Mouse (Mus musculus): ENCODE data around the gene Gpr87. TPM values are rescaled to one million over a fixed set of nuclear protein-coding genes. Genes with fewer than 3 reads are reported as not detected.

Gpr87 gene
- total RNA-seq, 1 experiment from 2014 or later = not detected

DNA sequence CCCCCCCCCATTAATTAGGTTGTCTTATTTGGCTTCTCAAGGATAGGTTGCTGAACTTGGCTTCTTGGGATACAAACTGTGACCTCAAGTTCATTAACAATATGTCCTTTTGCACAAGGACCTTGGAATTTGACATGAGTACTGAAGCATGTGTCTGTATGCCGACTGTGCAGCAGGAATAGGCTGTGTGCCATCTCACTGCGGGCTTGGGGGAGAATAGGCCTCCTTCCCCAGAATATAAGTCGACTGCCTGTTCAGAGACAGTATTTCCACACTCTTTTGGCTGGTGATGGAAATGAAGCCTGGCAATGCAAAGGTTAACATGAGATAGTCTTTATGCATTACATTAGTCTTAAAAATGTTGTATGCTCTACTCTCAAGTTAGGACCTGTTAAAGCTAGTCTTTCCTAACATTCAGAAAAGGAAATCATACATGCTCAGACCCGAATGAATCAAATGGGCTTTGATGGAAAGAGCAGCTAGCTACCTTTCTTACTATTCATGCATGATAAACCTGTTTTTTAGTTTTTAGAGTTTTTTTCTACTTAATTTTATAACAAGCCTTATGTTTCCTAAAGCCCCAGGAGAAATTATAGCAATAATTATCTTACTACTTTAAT lies 2.5 kb upstream of the Gpr87 start:
- no peak for ATAC-seq (ENCODE audit: extremely low read depth, insufficient number of reproducible peaks, low FRiP score, poor library complexity, severe bottlenecking)

DNA sequence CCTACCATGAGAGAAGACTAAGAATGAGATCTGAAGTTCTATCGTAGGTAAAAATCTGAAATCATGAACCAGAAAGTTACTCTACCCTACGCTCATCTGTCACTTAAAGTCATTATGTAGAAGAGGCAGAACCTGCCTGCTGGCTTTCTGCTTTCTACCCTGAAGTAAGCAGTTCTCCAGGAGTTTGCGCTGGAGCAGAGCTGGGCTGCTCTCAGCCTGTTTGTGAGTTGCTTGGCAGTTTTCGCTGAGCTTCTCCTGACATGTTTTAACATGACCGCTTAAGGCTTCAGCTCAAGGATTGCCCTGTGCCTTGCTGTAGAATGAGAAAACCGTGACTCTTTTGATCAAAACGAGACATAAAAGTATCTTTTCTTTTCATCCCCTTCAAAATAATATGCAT lies 805 bp downstream of the Gpr87 start:
- no peak for ATAC-seq (ENCODE audit: extremely low read depth, insufficient number of reproducible peaks, low FRiP score, poor library complexity, severe bottlenecking)

DNA sequence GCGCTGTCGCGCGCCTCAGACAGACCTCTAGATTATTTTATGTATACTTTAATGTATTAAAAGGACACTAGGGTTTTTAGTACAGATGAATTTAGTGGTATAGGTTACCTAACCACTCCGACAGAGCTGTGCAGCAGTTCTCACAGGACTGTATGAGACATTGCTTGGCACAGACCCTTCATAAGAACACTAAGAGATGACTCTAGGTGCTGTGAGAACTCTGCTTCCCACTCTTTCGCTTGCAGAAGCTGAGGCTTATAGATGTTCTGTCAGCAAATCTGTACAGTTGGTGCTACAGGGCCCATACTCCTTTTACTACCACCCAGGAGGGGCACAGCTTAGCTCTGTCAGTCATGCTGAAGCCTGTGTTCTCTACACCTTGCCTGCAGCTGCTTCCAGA lies 3.2 kb downstream of the Gpr87 start:
- no peak for ATAC-seq (ENCODE audit: extremely low read depth, insufficient number of reproducible peaks, low FRiP score, poor library complexity, severe bottlenecking)

DNA sequence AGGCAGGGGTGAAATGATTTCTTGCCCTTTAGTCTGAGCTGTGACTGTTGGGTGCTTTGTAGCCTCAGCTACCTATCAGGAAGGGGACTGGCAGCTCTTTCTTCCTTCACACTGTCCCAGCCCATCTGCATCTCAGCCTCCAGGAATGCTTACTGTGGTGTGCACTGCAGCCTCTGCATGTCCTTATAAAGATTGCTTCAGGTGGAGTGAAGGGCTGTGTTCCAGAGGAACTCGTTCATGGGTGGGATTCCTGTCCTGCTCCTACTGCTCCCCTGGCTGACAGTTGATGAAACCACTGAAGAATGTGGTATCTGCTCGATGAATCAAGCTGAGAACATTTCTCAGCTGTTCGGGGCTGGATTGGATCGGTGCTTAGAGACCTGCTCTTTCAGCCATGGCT lies 7.6 kb downstream of the Gpr87 start:
- ATAC-seq (ENCODE audit: extremely low read depth, insufficient number of reproducible peaks, low FRiP score, poor library complexity, severe bottlenecking) = no peak

DNA sequence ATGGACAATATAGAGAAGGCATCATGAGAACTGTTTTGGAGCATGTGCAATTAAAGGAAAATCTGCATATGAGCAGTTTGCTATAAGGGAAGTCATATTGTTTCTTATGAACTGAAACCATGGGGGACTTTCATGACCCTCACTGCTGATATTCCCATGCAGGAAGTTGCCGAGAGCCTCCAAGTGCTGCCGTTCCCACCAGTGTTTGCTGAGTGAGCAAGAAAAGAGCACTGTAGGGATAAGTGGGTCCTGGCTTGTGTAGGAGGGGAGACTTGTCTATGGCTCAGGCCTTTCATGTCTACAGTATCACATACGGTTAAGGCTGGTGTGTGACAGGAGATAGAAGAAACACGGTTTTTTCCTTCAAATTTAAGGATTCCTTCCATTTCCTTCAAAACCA lies 9.2 kb downstream of the Gpr87 start:
- no peak for ATAC-seq (ENCODE audit: extremely low read depth, insufficient number of reproducible peaks, low FRiP score, poor library complexity, severe bottlenecking)

DNA sequence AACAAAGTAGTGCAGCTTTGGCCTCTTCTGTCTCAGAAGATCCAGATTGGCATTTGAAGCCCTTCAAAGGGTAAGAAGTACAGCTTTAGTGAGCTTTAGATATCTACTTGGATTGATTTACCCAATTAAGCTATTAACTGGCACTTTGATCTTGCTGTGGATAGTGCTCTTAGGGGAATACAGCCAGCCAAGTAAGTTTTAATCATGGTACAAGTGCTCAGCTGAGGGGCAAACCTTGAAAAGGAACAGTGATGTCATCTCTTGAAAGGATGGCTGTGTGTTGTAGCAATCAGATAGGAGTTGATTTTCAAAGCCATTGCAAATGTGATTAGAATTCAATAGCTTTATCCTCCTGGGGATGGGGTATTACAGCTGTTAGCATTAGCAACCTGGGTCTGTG lies 12.8 kb downstream of the Gpr87 start:
- ATAC-seq (ENCODE audit: extremely low read depth, insufficient number of reproducible peaks, low FRiP score, poor library complexity, severe bottlenecking) = no peak

DNA sequence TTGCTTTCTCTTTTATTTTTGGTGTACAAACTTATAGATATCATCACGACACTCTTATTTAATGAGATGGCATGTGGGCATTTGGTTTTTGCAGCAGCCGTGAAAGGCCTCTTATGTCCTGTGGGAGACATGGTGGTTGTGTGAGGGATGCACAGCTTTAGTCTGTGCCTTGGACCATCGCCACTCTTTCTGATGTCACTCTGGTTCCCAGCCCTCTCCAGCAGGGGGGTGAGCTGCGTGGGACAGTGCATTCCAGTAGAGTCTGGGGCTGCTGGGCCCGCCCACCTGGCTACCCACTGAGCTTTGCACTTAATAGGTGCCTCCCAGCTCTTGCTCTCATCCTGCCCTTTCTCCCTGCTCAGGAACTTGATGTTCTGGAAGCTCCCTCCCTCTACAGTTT lies 13.8 kb downstream of the Gpr87 start:
- no peak for ATAC-seq (ENCODE audit: extremely low read depth, insufficient number of reproducible peaks, low FRiP score, poor library complexity, severe bottlenecking)

DNA sequence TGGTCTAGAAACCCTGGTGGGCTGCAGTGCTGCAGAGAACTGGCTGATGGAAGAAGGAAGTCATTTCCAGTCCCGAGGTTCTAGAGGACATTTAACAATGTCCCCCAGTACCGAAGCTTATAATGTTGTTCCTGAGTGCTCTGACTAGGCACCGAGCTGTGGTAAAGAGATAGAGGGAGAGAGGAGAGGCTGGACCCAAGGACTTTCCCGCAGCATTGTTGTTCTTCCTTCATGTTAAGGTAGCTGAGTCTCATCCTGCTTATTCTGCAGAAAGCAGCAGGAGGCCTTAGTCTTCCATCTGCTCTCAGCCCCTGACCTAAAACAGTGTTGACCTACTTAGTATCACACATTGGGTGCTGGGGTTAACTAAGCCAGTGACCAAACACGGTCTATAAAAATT lies 18.0 kb downstream of the Gpr87 start:
- ATAC-seq (ENCODE audit: extremely low read depth, insufficient number of reproducible peaks, low FRiP score, poor library complexity, severe bottlenecking) = no peak

DNA sequence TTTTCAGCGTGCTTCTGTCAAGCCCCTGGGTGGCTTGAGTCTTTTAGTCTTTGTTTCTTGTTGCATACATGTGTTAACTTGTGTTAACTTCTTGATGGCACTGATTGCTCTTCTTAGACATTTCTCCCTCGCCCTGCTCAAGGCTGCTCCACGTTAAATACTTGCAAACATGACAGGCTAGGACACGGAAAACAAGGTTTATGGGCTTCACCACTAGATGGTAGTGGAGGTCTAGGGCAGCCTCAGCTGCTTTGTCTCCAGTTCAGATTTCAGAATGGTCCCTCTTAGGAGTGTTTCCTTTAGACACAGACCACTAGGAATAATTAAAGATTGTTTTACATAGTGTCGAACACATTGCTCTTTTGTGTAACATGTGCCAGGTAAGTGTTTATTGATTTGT lies 19.7 kb downstream of the Gpr87 start:
- peak; percentile 91 for ATAC-seq (ENCODE audit: extremely low read depth, insufficient number of reproducible peaks, low FRiP score, poor library complexity, severe bottlenecking)

DNA sequence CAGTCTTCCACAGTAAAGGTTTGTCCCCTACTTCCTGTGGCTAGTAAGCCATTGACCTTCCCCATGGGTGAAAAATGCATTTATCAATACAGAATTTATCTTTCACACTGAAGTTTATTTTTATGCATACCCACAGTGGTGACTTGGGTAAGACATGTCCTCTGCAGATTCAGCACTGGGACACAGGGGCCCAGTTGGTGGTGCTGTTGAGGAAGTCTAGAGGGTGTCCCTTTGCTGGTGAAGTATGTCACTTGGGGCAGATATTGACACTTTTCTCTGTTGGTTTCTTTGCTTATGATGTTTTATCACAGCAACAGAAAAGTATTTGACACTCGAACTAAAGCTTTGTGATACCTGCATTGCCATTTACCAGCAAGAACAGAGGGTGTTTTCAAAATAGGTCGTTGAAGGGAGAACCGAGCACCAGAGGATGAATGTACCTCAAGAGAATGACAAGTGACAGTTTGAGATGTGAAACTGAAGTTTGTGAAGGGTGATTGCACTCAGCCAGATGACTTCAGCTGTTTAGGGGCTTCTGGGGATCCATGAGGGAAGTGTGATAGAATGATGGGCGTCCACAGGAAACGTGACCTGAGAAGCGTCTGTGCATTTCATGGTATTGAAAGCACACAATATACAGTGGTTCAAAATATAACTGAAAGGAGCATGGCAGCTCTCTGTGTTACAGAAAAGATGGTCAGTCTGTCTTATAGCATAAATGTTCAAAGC lies 20.3 kb downstream of the Gpr87 start:
- peak; percentile 34; the same call in 1 of the 2 replicates for ATAC-seq (ENCODE audit: extremely low read depth, insufficient number of reproducible peaks, low FRiP score, poor library complexity, severe bottlenecking)

DNA sequence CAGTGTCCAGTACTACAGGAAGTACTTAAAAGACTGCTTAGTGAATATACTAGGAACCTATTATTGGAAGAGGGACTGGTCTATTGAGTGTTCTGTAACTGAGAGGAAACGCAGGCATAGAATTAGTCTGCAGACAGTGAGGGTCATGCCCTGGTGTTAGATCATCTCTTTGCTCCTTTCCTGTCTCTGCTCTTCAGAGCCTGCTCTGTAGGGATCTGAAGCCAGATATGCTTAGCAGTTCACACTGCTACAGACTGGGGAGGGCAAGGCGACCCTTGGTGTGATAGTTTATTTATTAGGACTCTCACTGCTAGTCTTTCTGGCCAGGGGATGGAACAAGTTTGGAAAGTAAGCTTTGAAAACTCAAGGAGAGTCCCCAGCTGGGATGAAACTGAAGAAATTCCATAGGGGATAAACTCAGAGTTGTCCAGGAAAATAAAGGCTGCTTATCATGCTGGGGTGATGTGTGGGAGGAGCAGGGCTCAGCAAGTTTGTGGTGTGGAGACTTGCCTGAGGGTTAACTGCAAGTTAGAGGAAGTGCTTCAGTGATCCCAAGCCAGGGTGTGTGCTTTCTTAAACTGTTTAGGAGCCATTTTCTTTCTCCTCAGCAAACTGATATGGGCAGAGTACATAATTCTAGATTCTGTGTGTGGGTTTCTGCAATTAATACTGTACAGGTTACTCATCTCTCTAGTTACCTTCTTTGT lies 24.8 kb downstream of the Gpr87 start:
- ATAC-seq (ENCODE audit: extremely low read depth, insufficient number of reproducible peaks, low FRiP score, poor library complexity, severe bottlenecking) = no peak

DNA sequence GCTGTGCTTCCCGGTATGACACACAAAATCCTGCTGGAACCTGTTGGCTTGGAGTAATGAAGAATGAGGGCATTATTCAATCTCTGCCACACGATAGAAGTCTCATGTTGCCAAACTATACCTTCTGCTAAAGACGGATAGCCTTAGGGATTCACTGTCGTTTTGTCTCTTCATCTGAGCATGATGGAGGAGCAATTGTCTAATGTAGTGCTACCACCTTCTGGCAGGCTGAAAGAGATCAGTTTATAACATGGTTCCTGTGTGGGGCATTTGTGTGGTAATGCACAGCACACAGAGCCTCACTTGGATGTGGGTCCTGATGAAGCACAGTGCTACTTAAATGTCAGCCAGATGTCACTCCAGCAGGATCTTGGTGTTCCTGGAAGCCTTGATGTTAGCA lies 25.7 kb downstream of the Gpr87 start:
- no peak for ATAC-seq (ENCODE audit: extremely low read depth, insufficient number of reproducible peaks, low FRiP score, poor library complexity, severe bottlenecking)

DNA sequence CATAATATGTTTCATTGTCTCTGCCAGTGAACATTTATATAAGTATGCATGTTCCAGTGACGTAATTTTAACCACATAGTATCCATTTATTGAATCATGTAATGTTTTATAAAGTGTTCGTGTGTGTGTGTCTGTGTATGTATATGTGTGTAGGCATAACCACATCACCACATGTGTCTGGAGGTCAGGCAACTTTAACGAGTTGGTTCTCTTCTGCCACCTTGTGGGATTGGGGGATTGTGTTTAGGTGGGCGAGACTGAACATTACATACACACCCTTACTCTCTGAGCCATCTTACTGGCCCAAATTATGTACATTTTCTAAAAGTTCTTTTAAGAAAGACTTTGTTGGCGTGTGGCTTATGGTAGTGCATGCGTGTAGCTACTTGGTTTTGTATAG lies 26.4 kb downstream of the Gpr87 start:
- ATAC-seq (ENCODE audit: extremely low read depth, insufficient number of reproducible peaks, low FRiP score, poor library complexity, severe bottlenecking) = no peak

DNA sequence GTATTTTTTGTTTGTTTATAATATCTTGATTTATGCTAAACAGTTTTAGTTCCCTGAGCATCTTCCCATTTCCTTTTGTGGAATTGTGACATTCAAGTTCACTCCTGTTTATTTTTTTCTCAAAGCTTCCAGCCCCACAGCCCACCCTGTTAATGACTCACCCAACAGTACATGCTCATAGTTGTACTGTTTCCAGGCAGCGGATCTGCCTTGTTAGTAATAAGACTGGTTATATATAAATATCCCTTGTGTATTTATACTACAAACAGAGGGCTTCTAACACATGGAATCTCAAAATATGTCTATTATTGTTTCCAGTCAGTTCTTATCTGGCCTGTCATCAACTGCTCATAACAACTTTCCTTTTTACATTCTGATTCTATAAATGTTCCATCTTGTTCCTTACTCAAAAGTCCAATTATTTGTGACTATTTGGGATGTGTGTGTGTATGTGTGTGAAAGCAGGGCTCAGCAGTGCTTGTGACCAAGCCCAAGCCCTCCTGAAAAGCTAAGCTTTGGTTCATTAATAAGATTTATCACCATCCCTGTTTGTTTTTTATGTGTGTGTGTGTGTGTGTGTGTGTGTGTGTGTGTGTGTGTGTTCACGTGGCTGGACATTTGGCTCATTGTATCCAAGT lies 27.4 kb downstream of the Gpr87 start:
- no peak for ATAC-seq (ENCODE audit: extremely low read depth, insufficient number of reproducible peaks, low FRiP score, poor library complexity, severe bottlenecking)

DNA sequence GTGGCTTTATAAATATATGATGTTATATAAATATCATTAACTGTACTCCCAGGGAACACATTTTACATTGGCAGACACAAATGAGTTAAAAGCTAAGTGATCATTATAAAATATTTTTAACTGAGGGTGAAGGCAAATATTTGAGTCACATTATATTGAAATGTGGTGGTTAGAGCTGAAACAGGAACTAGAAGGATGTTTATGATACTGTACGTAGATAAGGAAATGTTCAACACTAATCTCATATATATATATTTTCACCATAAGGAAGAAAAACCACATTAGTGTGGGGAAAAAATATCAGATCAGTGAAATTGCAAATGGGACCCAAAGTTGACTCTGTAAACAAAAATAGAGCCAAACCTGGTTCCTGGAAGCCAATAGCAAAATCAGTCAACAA lies 34.4 kb downstream of the Gpr87 start:
- no peak for ATAC-seq (ENCODE audit: extremely low read depth, insufficient number of reproducible peaks, low FRiP score, poor library complexity, severe bottlenecking)

DNA sequence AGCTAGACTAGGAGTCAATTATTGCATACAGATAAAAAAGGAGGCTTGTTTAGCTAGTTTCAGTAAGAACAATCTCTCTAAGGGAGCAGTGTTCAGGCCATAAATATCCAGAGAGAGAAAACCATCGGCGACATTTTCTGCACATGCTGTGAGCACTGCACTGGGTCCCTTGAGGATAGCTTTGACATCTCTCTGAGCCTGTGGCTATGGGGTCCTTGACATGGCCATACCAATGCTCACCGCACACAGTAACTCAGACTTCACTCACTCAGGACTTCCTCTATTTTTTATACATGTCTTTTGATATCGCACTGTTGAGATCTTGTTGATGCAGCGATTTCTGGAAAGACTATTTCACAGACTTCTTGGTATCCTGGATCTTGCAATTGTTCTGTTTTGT lies 37.9 kb downstream of the Gpr87 start:
- peak; percentile 57; the same call in 1 of the 2 replicates for ATAC-seq (ENCODE audit: extremely low read depth, insufficient number of reproducible peaks, low FRiP score, poor library complexity, severe bottlenecking)

DNA sequence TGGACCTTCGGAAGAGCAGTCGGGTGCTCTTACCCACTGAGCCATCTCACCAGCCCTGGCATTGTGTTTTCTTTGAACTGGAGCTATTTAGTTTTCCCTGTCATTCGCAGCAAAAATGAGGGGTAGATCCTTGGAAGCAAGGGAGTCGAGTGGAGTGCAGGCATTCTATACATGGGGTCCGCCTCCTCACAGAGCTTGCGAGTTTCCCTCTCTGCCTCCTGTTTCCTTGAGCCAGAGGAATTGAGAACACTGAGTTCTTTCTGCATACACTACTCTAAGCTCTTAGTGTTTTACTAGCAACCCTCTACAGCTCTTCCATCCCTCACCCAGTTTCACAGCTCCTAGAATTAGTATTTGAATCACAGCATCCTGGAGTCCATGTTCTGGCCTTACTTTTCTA lies 39.5 kb downstream of the Gpr87 start:
- no peak for ATAC-seq (ENCODE audit: extremely low read depth, insufficient number of reproducible peaks, low FRiP score, poor library complexity, severe bottlenecking)

DNA sequence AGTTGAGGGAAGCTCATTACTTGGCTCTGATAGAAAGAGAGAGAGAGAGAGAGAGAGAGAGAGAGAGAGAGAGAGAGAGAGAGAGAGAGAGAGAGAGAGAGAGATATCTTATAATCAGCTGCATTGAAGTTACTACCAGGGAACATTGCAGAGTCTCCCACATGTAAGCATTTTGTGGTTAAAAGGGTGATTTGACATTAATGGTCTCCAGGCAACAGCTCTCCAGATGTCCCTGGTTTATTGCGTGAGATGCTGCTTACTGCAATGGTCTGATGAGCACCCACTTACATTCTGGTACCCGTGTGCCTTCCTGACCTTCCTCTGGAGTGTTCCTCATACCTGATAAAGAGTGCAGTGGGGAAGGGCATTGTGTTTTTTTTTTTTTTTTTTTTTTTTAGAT lies 40.0 kb downstream of the Gpr87 start:
- ATAC-seq (ENCODE audit: extremely low read depth, insufficient number of reproducible peaks, low FRiP score, poor library complexity, severe bottlenecking) = no peak

DNA sequence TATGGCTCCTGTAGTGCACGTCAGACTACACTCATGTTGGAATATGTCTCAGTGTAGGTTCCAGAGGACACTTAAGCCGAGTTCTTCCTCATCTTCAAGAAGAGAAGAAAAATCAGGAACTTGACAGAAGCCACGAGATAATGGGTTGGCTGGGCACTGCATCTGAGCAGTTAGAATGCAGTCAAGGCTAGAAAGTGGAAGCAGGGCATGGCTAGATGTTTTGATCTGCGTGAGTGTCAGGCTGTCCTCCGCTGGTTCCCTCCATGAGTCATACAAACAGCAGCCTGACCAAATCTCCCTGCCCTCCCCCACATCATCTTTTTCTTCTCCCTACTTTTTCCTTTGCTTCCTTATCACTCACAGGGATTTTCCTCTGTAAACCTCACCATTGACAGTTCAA lies 41.5 kb downstream of the Gpr87 start, which contains the start of gene P2ry14:
Gene P2ry14, minus strand, starts transcription at position 195 of the 400 bp plus-strand sequence.
- peak; percentile 65 for ATAC-seq (ENCODE audit: extremely low read depth, insufficient number of reproducible peaks, low FRiP score, poor library complexity, severe bottlenecking)

DNA sequence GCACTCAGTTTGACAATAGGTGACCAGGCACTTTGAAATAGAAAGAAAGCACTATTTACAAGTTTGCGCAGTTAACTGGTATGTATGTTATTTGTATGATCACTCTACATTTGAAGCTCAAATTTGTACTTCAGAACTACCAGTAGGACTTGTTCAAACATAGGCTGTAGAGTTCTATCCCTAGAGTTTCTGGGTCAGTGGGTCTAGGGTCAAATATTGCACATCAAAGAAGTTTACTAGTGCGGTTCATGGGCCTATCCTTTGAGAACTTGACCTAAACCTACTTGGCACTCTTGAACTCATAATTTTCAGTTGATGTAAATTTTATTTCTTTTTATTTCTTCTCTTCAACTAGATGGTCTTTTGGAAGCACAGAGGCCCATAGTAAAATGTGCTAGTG lies 44.3 kb downstream of the Gpr87 start:
- ATAC-seq (ENCODE audit: extremely low read depth, insufficient number of reproducible peaks, low FRiP score, poor library complexity, severe bottlenecking) = no peak
